ENCODE assay signal across 17 mouse cellular contexts in the genomic region with DNA sequence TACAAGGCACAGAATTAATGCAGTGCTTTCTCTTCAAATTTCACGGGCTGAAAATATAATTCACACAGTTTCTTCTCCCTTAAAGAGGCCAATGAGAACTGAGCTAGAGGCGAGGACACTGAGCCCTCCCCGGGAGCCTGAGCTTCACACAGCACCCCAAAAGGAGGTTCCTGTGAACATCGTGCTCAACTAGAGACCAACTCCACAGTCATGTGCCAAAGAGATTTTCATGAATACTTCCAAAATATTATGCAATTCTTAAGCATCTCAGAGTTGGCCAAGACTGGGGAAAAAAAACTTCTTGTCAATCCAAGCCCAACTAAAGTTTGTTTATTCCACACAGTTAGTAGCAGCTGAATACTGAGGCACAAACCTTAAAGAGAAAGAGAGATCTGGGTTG.
DNase-seq lines count a peak whose midpoint lies in the region; ATAC-seq lines count a peak whose summit lies in the region.
"Had no signal": no experiment of that assay in that cellular context is flagged by ENCODE, and none has a peak within 500 bp of the region (broad histone marks: within the 10 kb centered on the region; RNA-seq: fewer than 3 reads in every experiment).

No protein-coding gene starts in this region.

- peak overlapping the region; percentile 56; the same call in 1 of the 2 replicates for H3K27ac ChIP-seq in limb, embryonic 12.5 days
- H3K27ac ChIP-seq in limb, embryonic 10.5 days, result no peak overlapping the region
- H3K27ac ChIP-seq in midbrain, embryonic 14.5 days (replicated peaks; ENCODE audit: low read depth, low read length), result no peak overlapping the region
- H3K27ac ChIP-seq: hindbrain, embryonic 14.5 days; kidney, postnatal 0 days; liver, embryonic 14.5 days had no signal

- H3K36me3 ChIP-seq in limb, embryonic 12.5 days, result peaks cover 7% of the 10 kb centered on the region; the same call in 1 of the 2 replicates
- H3K36me3 ChIP-seq in limb, embryonic 10.5 days, result peaks cover 21% of the 10 kb centered on the region
- H3K36me3 ChIP-seq in midbrain, embryonic 14.5 days (ENCODE audit: control insufficient read depth, insufficient read depth, low read length), result no peaks in the 10 kb centered on the region

- H3K4me2 ChIP-seq in limb, embryonic 12.5 days, result no peak overlapping the region
- no peak overlapping the region for H3K4me2 ChIP-seq in midbrain, embryonic 14.5 days (ENCODE audit: low read length)
- H3K4me2 ChIP-seq: hindbrain, embryonic 14.5 days had no signal

- H3K9ac ChIP-seq in limb, embryonic 12.5 days (replicated peaks), result no peak overlapping the region
- H3K9ac ChIP-seq in midbrain, embryonic 14.5 days (replicated peaks; ENCODE audit: low read length), result no peak overlapping the region
- H3K9ac ChIP-seq: hindbrain, embryonic 14.5 days; liver, embryonic 14.5 days had no signal

- no peak overlapping the region for H3K4me3 ChIP-seq in limb, embryonic 12.5 days (replicated peaks)
- no peak overlapping the region for H3K4me3 ChIP-seq in limb, embryonic 10.5 days
- no peak overlapping the region for H3K4me3 ChIP-seq in midbrain, embryonic 14.5 days (replicated peaks; ENCODE audit: low read depth, low read length)
- H3K4me3 ChIP-seq: megakaryocyte, embryonic 14.5 days had no signal

- 37% methylated on average over 4 of the region's 4 CpGs for WGBS in limb, embryonic 12.5 days
- WGBS in limb, embryonic 10.5 days, result 71% methylated on average over 4 of the region's 4 CpGs
- WGBS in midbrain, embryonic 14.5 days, result 67% methylated on average over 4 of the region's 4 CpGs

- no peaks in the 10 kb centered on the region; the same call in 1 of the 2 replicates for H3K27me3 ChIP-seq in limb, embryonic 12.5 days
- no peaks in the 10 kb centered on the region for H3K27me3 ChIP-seq in limb, embryonic 10.5 days (ENCODE audit: low read depth, poor library complexity, severe bottlenecking)
- no peaks in the 10 kb centered on the region for H3K27me3 ChIP-seq in midbrain, embryonic 14.5 days (ENCODE audit: control insufficient read depth, insufficient read depth, low read length)
- H3K27me3 ChIP-seq: megakaryocyte, embryonic 14.5 days had no signal

- H3K4me1 ChIP-seq in limb, embryonic 12.5 days (replicated peaks), result peaks cover 45% of the 10 kb centered on the region
- peaks cover 25% of the 10 kb centered on the region for H3K4me1 ChIP-seq in limb, embryonic 10.5 days
- H3K4me1 ChIP-seq in midbrain, embryonic 14.5 days (ENCODE audit: control insufficient read depth, insufficient read depth, low read length), result no peaks in the 10 kb centered on the region

- H3K9me3 ChIP-seq in limb, embryonic 12.5 days, result no peaks in the 10 kb centered on the region
- no peaks in the 10 kb centered on the region for H3K9me3 ChIP-seq in limb, embryonic 10.5 days (replicated peaks)
- no peaks in the 10 kb centered on the region for H3K9me3 ChIP-seq in midbrain, embryonic 14.5 days (ENCODE audit: control insufficient read depth, low read length)
- H3K9me3 ChIP-seq: megakaryocyte, embryonic 14.5 days had no signal

- no peak; the same call in 1 of the 2 replicates for ATAC-seq in limb, embryonic 12.5 days (ENCODE audit: insufficient number of reproducible peaks, insufficient read depth, low FRiP score, low TSS enrichment, low read depth)
- ATAC-seq in erythroid progenitor cell, adult 5-6 weeks (replicated peaks; ENCODE audit: low FRiP score, poor library complexity, severe bottlenecking), result no peak
- no peak for ATAC-seq in midbrain, embryonic 14.5 days (ENCODE audit: low FRiP score, low TSS enrichment)
- ATAC-seq: activated CD4-positive, CD25-positive, alpha-beta regulatory T cell, adult 4 months had no signal

- peak; percentile 22 for DNase-seq in gastrocnemius, adult 18-20 months (ENCODE audit: low spot score)
- no peak for DNase-seq in gastrocnemius, adult 8-10 months (ENCODE audit: low spot score in 2 of 2)
- DNase-seq in limb, embryonic 10.5 days (ENCODE audit: low spot score), result no peak
- DNase-seq in fibroblast of lung, adult 2 months (ENCODE audit: low read depth), result peak; percentile 46
- peak; percentile 41 for DNase-seq in lung, postnatal 36 days
- no peak for DNase-seq in midbrain, embryonic 14.5 days
- DNase-seq: B cell, adult 2 months; cerebellum, postnatal 10 days; kidney, adult 11 months; layer of hippocampus, postnatal 36 days had no signal

Comparison
In these comparisons a context has a peak if more than half of its experiments do, and no peak if none do; other contexts are left out.
1. DNase-seq: peak in gastrocnemius, adult 18-20 months (single experiment), fibroblast of lung, adult 2 months (single experiment) and lung, postnatal 36 days (single experiment); none in gastrocnemius, adult 8-10 months (0 of 2), limb, embryonic 10.5 days (single experiment) and midbrain, embryonic 14.5 days (single experiment).